Mouse (Mus musculus) lung, postnatal 10 days (tissue): ENCODE results near the gene Adgrb3.

Experiments
- DNase-seq: peaks from one replicate; pipeline ENCODE4 v3.0.0; 2021

The Adgrb3 gene

GRCm38 (mm10) chr1:25828971-25829920 is at the start of gene Adgrb3:
Adgrb3 (minus strand) TSS chr1:25829707.
- DNase-seq = no peak

- no peak for DNase-seq
These were observed 48.0 kb upstream of the Adgrb3 start for GRCm38 (mm10) chr1:25877526-25877925.

GRCm38 (mm10) chr1:25857473-25857872 is 28.0 kb upstream of the Adgrb3 start:
- DNase-seq = no peak

GRCm38 (mm10) chr1:25854451-25854978 is 25.0 kb upstream of the Adgrb3 start:
- DNase-seq = no peak

GRCm38 (mm10) chr1:25832260-25832659 is 2.8 kb upstream of the Adgrb3 start:
- no peak for DNase-seq

- DNase-seq = no peak
These were observed 2.0 kb upstream of the Adgrb3 start for GRCm38 (mm10) chr1:25831521-25831900.

GRCm38 (mm10) chr1:25830757-25831520 is 1.4 kb upstream of the Adgrb3 start:
- no peak for DNase-seq

GRCm38 (mm10) chr1:25829921-25830751 is 629 bp upstream of the Adgrb3 start:
- DNase-seq = peak; percentile 3

GRCm38 (mm10) chr1:25828071-25828755 is 1.3 kb downstream of the Adgrb3 start:
- DNase-seq = no peak

- no peak for DNase-seq
These were observed 2.1 kb downstream of the Adgrb3 start for GRCm38 (mm10) chr1:25827436-25827835.

- no peak for DNase-seq
These were observed 2.7 kb downstream of the Adgrb3 start for GRCm38 (mm10) chr1:25826771-25827170.

- DNase-seq = no peak
These were observed 4.9 kb downstream of the Adgrb3 start for GRCm38 (mm10) chr1:25824626-25825025.

GRCm38 (mm10) chr1:25823961-25824360 is 5.5 kb downstream of the Adgrb3 start:
- no peak for DNase-seq

- no peak for DNase-seq
These were observed 14.0 kb downstream of the Adgrb3 start for GRCm38 (mm10) chr1:25815491-25815890.

GRCm38 (mm10) chr1:25778784-25779183 is 50.7 kb downstream of the Adgrb3 start:
- no peak for DNase-seq

- no peak for DNase-seq
These were observed 52.0 kb downstream of the Adgrb3 start for GRCm38 (mm10) chr1:25777459-25777858.

- DNase-seq = no peak
These were observed 53.9 kb downstream of the Adgrb3 start for GRCm38 (mm10) chr1:25775440-25776130.

- no peak for DNase-seq
These were observed 60.5 kb downstream of the Adgrb3 start for GRCm38 (mm10) chr1:25768958-25769357.

GRCm38 (mm10) chr1:25755265-25755664 is 74.2 kb downstream of the Adgrb3 start:
- no peak for DNase-seq

- no peak for DNase-seq
These were observed 75.0 kb downstream of the Adgrb3 start for GRCm38 (mm10) chr1:25754528-25754927.

- DNase-seq = no peak
These were observed 83.9 kb downstream of the Adgrb3 start for GRCm38 (mm10) chr1:25745575-25745974.
